Mouse (Mus musculus) bone marrow macrophage, adult 2 months (primary cell): Measurements from ENCODE around the gene Ak2. TPM values are rescaled to one million over a fixed set of nuclear protein-coding genes. Genes with fewer than 3 reads are reported as not detected.

ENCODE experiments used
- H3K27ac ChIP-seq: 2 replicates; pipeline ENCODE4 v1.5.1; 2012; ENCODE audit warnings: low read depth, low read length; ENCODE audit not compliant: insufficient read depth
- H3K4me1 ChIP-seq: 2 replicates; pipeline ENCODE4 v1.6.1; 2012; ENCODE audit warnings: low read length; ENCODE audit not compliant: control insufficient read depth, insufficient read depth
- H3K4me3 ChIP-seq: 2 replicates; pipeline ENCODE4 v1.5.1; 2012; ENCODE audit warnings: mild to moderate bottlenecking, low read length, moderate library complexity; ENCODE audit not compliant: insufficient read depth
- CTCF ChIP-seq: IDR thresholded peaks from 2 replicates; pipeline ENCODE4 v1.5.1; 2012; ENCODE audit warnings: low read depth, mild to moderate bottlenecking, low read length, moderate library complexity
- POLR2A ChIP-seq: IDR thresholded peaks from 2 replicates; pipeline ENCODE4 v1.6.1; 2012; ENCODE audit warnings: mild to moderate bottlenecking, low read depth, low read length, borderline replicate concordance
- polyA plus RNA-seq: library from polyadenylated mRNA; stranded (reverse); fragments of >200 nt; gene quantifications from 2 replicates; pipeline ENCODE4 v1.2.4, GENCODE M21; 2012; ENCODE audit not compliant: missing spikeins, insufficient read depth, insufficient read length

Gene Ak2
- polyA plus RNA-seq, 1 experiment: 54.5 TPM

- Histone ChIP-seq H3K4me1 (peaks cover 23% of the 10 kb centered on the region), H3K27ac (peak overlapping the region; percentile 57), H3K4me3 (peak overlapping the region; percentile 99)
- TF ChIP-seq POLR2A (0 out of 2 replicates have a peak, but pooled peaks have one; percentile 77), CTCF (no peak)
Observed at GRCm38 (mm10) chr4:129057533-129058206, 65.9 kb downstream of the Ak2 start.

DNA sequence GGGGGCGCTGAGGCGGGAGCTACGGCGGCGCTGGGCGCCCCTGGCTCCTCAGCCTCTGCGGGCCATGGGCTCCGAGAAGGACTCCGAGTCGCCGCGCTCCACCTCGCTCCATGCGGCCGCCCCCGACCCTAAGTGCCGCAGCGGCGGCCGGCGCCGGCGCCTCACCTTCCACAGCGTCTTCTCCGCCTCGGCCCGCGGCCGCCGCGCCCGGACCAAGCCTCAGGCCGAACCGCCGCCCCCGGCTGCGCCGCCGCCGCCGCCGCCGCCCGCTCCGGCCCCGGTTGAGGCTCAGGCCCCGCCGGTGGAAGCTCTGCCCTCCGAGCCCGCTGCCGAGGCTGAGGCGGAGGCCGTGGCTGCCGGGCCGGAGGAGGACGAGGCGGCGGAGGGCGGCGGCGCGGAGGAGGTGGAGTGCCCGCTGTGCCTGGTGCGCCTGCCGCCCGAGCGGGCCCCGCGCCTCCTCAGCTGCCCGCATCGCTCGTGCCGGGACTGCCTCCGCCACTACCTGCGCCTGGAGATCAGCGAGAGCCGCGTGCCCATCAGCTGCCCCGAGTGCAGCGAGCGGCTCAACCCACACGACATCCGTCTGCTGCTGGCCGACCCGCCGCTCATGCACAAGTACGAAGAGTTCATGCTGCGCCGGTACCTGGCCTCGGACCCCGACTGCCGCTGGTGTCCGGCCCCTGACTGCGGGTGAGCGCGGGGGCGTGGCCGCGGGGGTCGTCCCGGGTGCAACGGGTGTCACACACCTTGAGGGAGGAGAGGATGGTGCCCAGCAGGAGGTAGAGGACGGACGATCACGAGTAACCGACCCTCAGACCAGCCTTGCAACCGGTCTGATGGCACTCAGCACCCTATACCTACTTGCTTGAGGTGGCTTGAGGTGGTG, 66.7 kb downstream of the Ak2 start, which contains the start of gene Rnf19b:
Rnf19b (plus strand) TSS at position 65 of the 886 bp plus-strand sequence.
- H3K4me3 ChIP-seq: peak within 1 kb of the TSS; percentile 99
- peaks cover 30% of the 10 kb centered on the region for H3K4me1 ChIP-seq
- TF ChIP-seq POLR2A (no peak), CTCF (0 out of 2 replicates have a peak, but pooled peaks have one; percentile 1)
- peak within 1 kb of the TSS; percentile 57 for H3K27ac ChIP-seq

DNA sequence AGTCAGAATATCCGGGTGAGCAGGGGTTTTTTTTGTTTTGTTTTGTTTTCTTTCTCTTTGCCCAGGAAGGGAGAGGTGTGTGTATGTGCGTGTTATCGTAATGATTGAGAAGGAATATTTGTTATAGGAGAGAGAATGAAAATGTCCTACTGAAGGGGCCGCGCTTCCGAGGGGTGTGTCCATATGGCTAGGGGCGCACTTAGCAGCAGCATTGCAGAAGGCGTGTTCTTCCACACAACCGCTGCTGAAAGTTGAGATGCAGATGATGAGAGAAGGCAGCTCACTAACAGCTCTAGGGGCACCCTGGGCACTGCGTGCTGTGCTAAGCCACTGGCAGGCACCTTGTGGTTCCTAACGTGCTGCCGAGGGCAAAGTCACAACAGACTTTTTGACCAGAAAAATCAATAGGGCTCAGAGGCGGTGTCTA, 67.4 kb downstream of the Ak2 start:
- Histone ChIP-seq H3K4me3 (peak overlapping the region; percentile 99), H3K4me1 (peaks cover 37% of the 10 kb centered on the region), H3K27ac (peak overlapping the region; percentile 57; the same call in 1 of the 2 replicates)
- TF ChIP-seq CTCF (0 out of 2 replicates have a peak, but pooled peaks have one; percentile 1), POLR2A (no peak)

GRCm38 (mm10) chr4:129059922-129060321, 68.2 kb downstream of the Ak2 start:
- peak overlapping the region; percentile 99 for H3K4me3 ChIP-seq
- H3K27ac ChIP-seq: no peak overlapping the region
- TF ChIP-seq CTCF (no peak), POLR2A (no peak)
- peaks cover 39% of the 10 kb centered on the region for H3K4me1 ChIP-seq

Other genes starting within 250 kb of the Ak2 start
- gene A3galt2, start 236.6 kb upstream of the Ak2 start, polyA plus RNA-seq: 0.16 TPM in 1 of 2 replicates, not detected in the other
- 17.6 and 21.3 TPM in 2 replicates for gene Zfp362, start 185.9 kb upstream of the Ak2 start, polyA plus RNA-seq
- 4.2 and 4.9 TPM in 2 replicates for gene Trim62, start 108.4 kb upstream of the Ak2 start, polyA plus RNA-seq
- 1.8 and 2.6 TPM in 2 replicates for gene Azin2, start 29.5 kb upstream of the Ak2 start, polyA plus RNA-seq
- gene Rnf19b, start 66.3 kb downstream of the Ak2 start, polyA plus RNA-seq: 91.7 and 94.9 TPM in 2 replicates
- gene Tmem54, start 113.6 kb downstream of the Ak2 start, polyA plus RNA-seq: not detected in 2 replicates
- gene Hpca, start 130.1 kb downstream of the Ak2 start, polyA plus RNA-seq: not detected in 2 replicates
- not detected in 2 replicates for gene Fndc5, start 145.0 kb downstream of the Ak2 start, polyA plus RNA-seq
- 25.9 and 26.8 TPM in 2 replicates for gene S100pbp, start 197.8 kb downstream of the Ak2 start, polyA plus RNA-seq
- gene Yars, start 197.8 kb downstream of the Ak2 start, polyA plus RNA-seq: 18.0 and 21.7 TPM in 2 replicates